Mouse (Mus musculus) neutrophil, adult 65 days (primary cell): ENCODE data around the gene Cnga4. TPM values are rescaled to one million over a fixed set of nuclear protein-coding genes. Genes with fewer than 3 reads are reported as not detected.

Experiments used
- total RNA-seq: library from RNA; stranded (reverse); gene quantifications from 2 replicates; pipeline ENCODE4 v1.2.4, GENCODE M21; 2023

Cnga4 gene
- total RNA-seq: 0.86 and 1.1 TPM in 2 replicates

GRCm38 (mm10) chr7:105404268-105404667, at the start of gene Cnga4:
Gene Cnga4 (plus strand): TSS chr7:105404568.

GRCm38 (mm10) chr7:105367930-105368329, 36.4 kb upstream of the Cnga4 start, which contains the start of gene Olfr692:
Gene Olfr692 (plus strand): TSS chr7:105368230.

GRCm38 (mm10) chr7:105374866-105375265, 29.5 kb upstream of the Cnga4 start, which contains the start of gene Gm5901:
Gene Gm5901 (plus strand): TSS chr7:105375038.

GRCm38 (mm10) chr7:105399935-105400624, 4.3 kb upstream of the Cnga4 start, which contains the start of gene Fam160a2:
Gene Fam160a2 (minus strand): TSS chr7:105400054.

GRCm38 (mm10) chr7:105425424-105426043, 21.2 kb downstream of the Cnga4 start, which contains the start of gene Cckbr:
Gene Cckbr (plus strand): TSS chr7:105425731.

Other genes with a start within 250 kb of the Cnga4 start
- not detected in 2 replicates for gene Olfr684, start 240.9 kb upstream of the Cnga4 start, total RNA-seq
- not detected in 2 replicates for gene Olfr685, start 218.6 kb upstream of the Cnga4 start, total RNA-seq
- not detected in 2 replicates for gene Olfr686, start 197.1 kb upstream of the Cnga4 start, total RNA-seq
- gene Olfr688, start 116.5 kb upstream of the Cnga4 start, total RNA-seq: not detected in 2 replicates
- not detected in 2 replicates for gene Olfr689, start 93.4 kb upstream of the Cnga4 start, total RNA-seq
- not detected in 2 replicates for gene Olfr690, start 70.5 kb upstream of the Cnga4 start, total RNA-seq
- 0.27 and 0.32 TPM in 2 replicates for gene Olfr691, start 62.3 kb upstream of the Cnga4 start, total RNA-seq
- not detected in 2 replicates for gene Olfr692, start 36.3 kb upstream of the Cnga4 start, total RNA-seq
- gene Gm5901, start 29.5 kb upstream of the Cnga4 start, total RNA-seq: not detected in 2 replicates
- gene Fam160a2, start 4.5 kb upstream of the Cnga4 start, total RNA-seq: 152 and 227 TPM in 2 replicates
- not detected in 2 replicates for gene Cckbr, start 21.2 kb downstream of the Cnga4 start, total RNA-seq
- not detected in 2 replicates for gene Cavin3, start 77.7 kb downstream of the Cnga4 start, total RNA-seq
- 19.4 and 20.6 TPM in 2 replicates for gene Smpd1, start 149.8 kb downstream of the Cnga4 start, total RNA-seq
- gene Apbb1, start 177.1 kb downstream of the Cnga4 start, total RNA-seq: 1.5 and 1.6 TPM in 2 replicates
- not detected in 2 replicates for gene Hpx, start 195.6 kb downstream of the Cnga4 start, total RNA-seq
- 12.6 and 17.9 TPM in 2 replicates for gene Trim3, start 229.0 kb downstream of the Cnga4 start, total RNA-seq
- gene Timm10b, start 235.5 kb downstream of the Cnga4 start, total RNA-seq: 80.7 and 117 TPM in 2 replicates
- gene Arfip2, start 235.8 kb downstream of the Cnga4 start, total RNA-seq: 11.6 and 19.3 TPM in 2 replicates
- 10.3 and 15.9 TPM in 2 replicates for gene Gm45799, start 236.0 kb downstream of the Cnga4 start, total RNA-seq
- gene Dnhd1, start 246.3 kb downstream of the Cnga4 start, total RNA-seq: 3.2 and 3.6 TPM in 2 replicates